Mouse (Mus musculus) olfactory bulb, adult 2 months (tissue): Measurements from ENCODE around the gene Nuf2.

ENCODE experiments used
- CTCF ChIP-seq: fragments of 200-500 bp; IDR thresholded peaks from 2 replicates; pipeline ENCODE4 v1.5.1; 2012; ENCODE audit warnings: low read depth, mild to moderate bottlenecking, low read length, moderate library complexity; ENCODE audit not compliant: insufficient read depth
- POLR2A ChIP-seq: fragments of 200-500 bp; IDR thresholded peaks from 2 replicates; pipeline ENCODE4 v1.6.1; 2012; ENCODE audit warnings: mild to moderate bottlenecking, low read depth, low read length, moderate library complexity; ENCODE audit not compliant: insufficient read depth

GRCm38 (mm10) chr1:169526006-169526680 lies 5.1 kb downstream of the Nuf2 start:
- TF ChIP-seq POLR2A, result no peak
- no peak for TF ChIP-seq CTCF
